Mouse (Mus musculus): ENCODE measurements around the gene Kdm5b. TPM values are rescaled to one million over a fixed set of nuclear protein-coding genes. Genes with fewer than 3 reads are reported as not detected.
A peak's percentile ranks its signal among the peaks of the same experiment; 100 is the strongest.

Kdm5b gene
- polyA plus RNA-seq, 1 experiment from 2014 or later, result 38.6 TPM

- Histone ChIP-seq H3K4me2 (ENCODE audit: low read length) (no peak overlapping the region), H3K9ac (ENCODE audit: low read length) (no peak overlapping the region), H3K27ac (replicated peaks in 1 of 2; ENCODE audit: control insufficient read depth in 1 of 2, insufficient read depth in 1 of 2, low read depth in 2 of 2, low read length in 2 of 2) (no peak overlapping the region), H3K9me3 (ENCODE audit: control insufficient read depth, low read length) (no peaks in the 10 kb centered on the region), H3K4me3 (ENCODE audit: control insufficient read depth in 1 of 2, insufficient read depth in 1 of 2, low read depth in 1 of 2, low read length in 2 of 2) (no peak overlapping the region), H3K4me1 (ENCODE audit: control insufficient read depth in 2 of 2, insufficient read depth in 2 of 2, low read length in 2 of 2) (peaks cover 4 to 10% of the 10 kb centered on the region in 2 experiments; a peak in 2 of 4 replicates), H3K36me3 (ENCODE audit: control insufficient read depth, insufficient read depth, low read length) (no peaks in the 10 kb centered on the region), H3K27me3 (ENCODE audit: control insufficient read depth, insufficient read depth, low read length) (0 out of 2 replicates have a peak, but pooled peaks cover 3% of the 10 kb centered on the region)
- 75% methylated on average over 3 of the region's 3 CpGs for WGBS
- no peak for ATAC-seq (ENCODE audit: insufficient number of reproducible peaks, insufficient read depth, low FRiP score, low read depth)
Measured at GRCm38 (mm10) chr1:134551869-134552268, 8.1 kb upstream of the Kdm5b start.

- no peak for ATAC-seq (ENCODE audit: insufficient number of reproducible peaks, insufficient read depth, low FRiP score, low read depth)
- WGBS, result 46% methylated on average over 3 of the region's 3 CpGs
- Histone ChIP-seq H3K4me1 (ENCODE audit: control insufficient read depth in 2 of 2, insufficient read depth in 2 of 2, low read length in 2 of 2) (peaks cover 8 to 10% of the 10 kb centered on the region in 2 experiments; a peak in 2 of 4 replicates), H3K36me3 (ENCODE audit: control insufficient read depth, insufficient read depth, low read length) (no peaks in the 10 kb centered on the region), H3K4me3 (ENCODE audit: control insufficient read depth in 1 of 2, insufficient read depth in 1 of 2, low read depth in 1 of 2, low read length in 2 of 2) (no peak overlapping the region), H3K27ac (replicated peaks in 1 of 2; ENCODE audit: control insufficient read depth in 1 of 2, insufficient read depth in 1 of 2, low read depth in 2 of 2, low read length in 2 of 2) (no peak overlapping the region), H3K27me3 (ENCODE audit: control insufficient read depth, insufficient read depth, low read length) (0 out of 2 replicates have a peak, but pooled peaks cover 3% of the 10 kb centered on the region), H3K9me3 (ENCODE audit: control insufficient read depth, low read length) (no peaks in the 10 kb centered on the region), H3K9ac (ENCODE audit: low read length) (no peak overlapping the region), H3K4me2 (ENCODE audit: low read length) (no peak overlapping the region)
Measured at GRCm38 (mm10) chr1:134552396-134552795, 7.6 kb upstream of the Kdm5b start.

GRCm38 (mm10) chr1:134555240-134555870 lies 4.6 kb upstream of the Kdm5b start:
- Histone ChIP-seq H3K36me3 (ENCODE audit: control insufficient read depth, insufficient read depth, low read length) (no peaks in the 10 kb centered on the region), H3K27ac (replicated peaks in 1 of 2; ENCODE audit: control insufficient read depth in 1 of 2, insufficient read depth in 1 of 2, low read depth in 2 of 2, low read length in 2 of 2) (no peak overlapping the region), H3K27me3 (ENCODE audit: control insufficient read depth, insufficient read depth, low read length) (0 out of 2 replicates have a peak, but pooled peaks cover 3% of the 10 kb centered on the region), H3K4me2 (ENCODE audit: low read length) (peak overlapping the region; percentile 98), H3K9me3 (ENCODE audit: control insufficient read depth, low read length) (no peaks in the 10 kb centered on the region), H3K9ac (ENCODE audit: low read length) (no peak overlapping the region), H3K4me3 (ENCODE audit: control insufficient read depth in 1 of 2, insufficient read depth in 1 of 2, low read depth in 1 of 2, low read length in 2 of 2) (peak overlapping the region in 1 of 2 experiments; percentile 74; a peak in 2 of 4 replicates), H3K4me1 (ENCODE audit: control insufficient read depth in 2 of 2, insufficient read depth in 2 of 2, low read length in 2 of 2) (peaks cover 8 to 10% of the 10 kb centered on the region in 2 experiments; a peak in 2 of 4 replicates)
- 30% methylated on average over 13 of the region's 13 CpGs for WGBS
- no peak for ATAC-seq (ENCODE audit: insufficient number of reproducible peaks, insufficient read depth, low FRiP score, low read depth)

- ATAC-seq (ENCODE audit: insufficient number of reproducible peaks, insufficient read depth, low FRiP score, low read depth), result peak; percentile 0; the same call in 1 of the 2 replicates
- H3K4me3 ChIP-seq (ENCODE audit: control insufficient read depth in 1 of 2, insufficient read depth in 1 of 2, low read depth in 1 of 2, low read length in 2 of 2), result peak overlapping the region; percentile 62 to 74
- H3K27ac ChIP-seq (replicated peaks in 1 of 2; ENCODE audit: control insufficient read depth in 1 of 2, insufficient read depth in 1 of 2, low read depth in 2 of 2, low read length in 2 of 2), result peak overlapping the region; percentile 73 to 90
- under 1% methylated on average over 46 of the region's 46 CpGs for WGBS
- H3K9me3 ChIP-seq (ENCODE audit: control insufficient read depth, low read length), result no peaks in the 10 kb centered on the region
- H3K36me3 ChIP-seq (ENCODE audit: control insufficient read depth, insufficient read depth, low read length), result no peaks in the 10 kb centered on the region
- H3K4me2 ChIP-seq (ENCODE audit: low read length), result peak overlapping the region; percentile 98
- H3K27me3 ChIP-seq (ENCODE audit: control insufficient read depth, insufficient read depth, low read length), result 0 out of 2 replicates have a peak, but pooled peaks cover 3% of the 10 kb centered on the region
- peak overlapping the region; percentile 84 for H3K9ac ChIP-seq (ENCODE audit: low read length)
- peaks cover 8 to 10% of the 10 kb centered on the region in 2 experiments; a peak in 2 of 4 replicates for H3K4me1 ChIP-seq (ENCODE audit: control insufficient read depth in 2 of 2, insufficient read depth in 2 of 2, low read length in 2 of 2)
Measured at GRCm38 (mm10) chr1:134555871-134556670, 3.9 kb upstream of the Kdm5b start.

- H3K9me3 ChIP-seq (ENCODE audit: control insufficient read depth, low read length), result no peaks in the 10 kb centered on the region
- H3K27me3 ChIP-seq (ENCODE audit: control insufficient read depth, insufficient read depth, low read length), result 0 out of 2 replicates have a peak, but pooled peaks cover 3% of the 10 kb centered on the region
- H3K27ac ChIP-seq (replicated peaks in 1 of 2; ENCODE audit: control insufficient read depth in 1 of 2, insufficient read depth in 1 of 2, low read depth in 2 of 2, low read length in 2 of 2), result peak overlapping the region; percentile 73 to 90
- H3K4me2 ChIP-seq (ENCODE audit: low read length), result peak overlapping the region; percentile 98
- peak; percentile 96 for ATAC-seq (ENCODE audit: insufficient number of reproducible peaks, insufficient read depth, low FRiP score, low read depth)
- H3K36me3 ChIP-seq (ENCODE audit: control insufficient read depth, insufficient read depth, low read length), result no peaks in the 10 kb centered on the region
- H3K4me3 ChIP-seq (ENCODE audit: control insufficient read depth in 1 of 2, insufficient read depth in 1 of 2, low read depth in 1 of 2, low read length in 2 of 2), result peak overlapping the region; percentile 62 to 74
- WGBS, result under 1% methylated on average over 35 of the region's 35 CpGs
- peak overlapping the region; percentile 84 for H3K9ac ChIP-seq (ENCODE audit: low read length)
- H3K4me1 ChIP-seq (ENCODE audit: control insufficient read depth in 2 of 2, insufficient read depth in 2 of 2, low read length in 2 of 2), result peaks cover 10 to 12% of the 10 kb centered on the region in 2 experiments; a peak in 3 of 4 replicates
Measured at GRCm38 (mm10) chr1:134556671-134557218, 3.2 kb upstream of the Kdm5b start.

- Histone ChIP-seq H3K27ac (replicated peaks in 1 of 2; ENCODE audit: control insufficient read depth in 1 of 2, insufficient read depth in 1 of 2, low read depth in 2 of 2, low read length in 2 of 2) (no peak overlapping the region), H3K9me3 (ENCODE audit: control insufficient read depth, low read length) (no peaks in the 10 kb centered on the region), H3K4me3 (ENCODE audit: control insufficient read depth in 1 of 2, insufficient read depth in 1 of 2, low read depth in 1 of 2, low read length in 2 of 2) (no peak overlapping the region), H3K27me3 (ENCODE audit: control insufficient read depth, insufficient read depth, low read length) (0 out of 2 replicates have a peak, but pooled peaks cover 3% of the 10 kb centered on the region), H3K9ac (ENCODE audit: low read length) (no peak overlapping the region), H3K4me2 (ENCODE audit: low read length) (no peak overlapping the region), H3K36me3 (ENCODE audit: control insufficient read depth, insufficient read depth, low read length) (no peaks in the 10 kb centered on the region), H3K4me1 (ENCODE audit: control insufficient read depth in 2 of 2, insufficient read depth in 2 of 2, low read length in 2 of 2) (peaks cover 10 to 20% of the 10 kb centered on the region in 2 experiments)
- 66% methylated on average over 5 of the region's 5 CpGs for WGBS
- no peak for ATAC-seq (ENCODE audit: insufficient number of reproducible peaks, insufficient read depth, low FRiP score, low read depth)
Measured at GRCm38 (mm10) chr1:134558511-134558910, 1.5 kb upstream of the Kdm5b start.

GRCm38 (mm10) chr1:134559226-134559625 lies 745 bp upstream of the Kdm5b start:
- H3K9ac ChIP-seq (ENCODE audit: low read length), result no peak overlapping the region
- no peaks in the 10 kb centered on the region for H3K36me3 ChIP-seq (ENCODE audit: control insufficient read depth, insufficient read depth, low read length)
- no peaks in the 10 kb centered on the region for H3K9me3 ChIP-seq (ENCODE audit: control insufficient read depth, low read length)
- H3K27ac ChIP-seq (replicated peaks in 1 of 2; ENCODE audit: control insufficient read depth in 1 of 2, insufficient read depth in 1 of 2, low read depth in 2 of 2, low read length in 2 of 2), result no peak overlapping the region
- 0 out of 2 replicates have a peak, but pooled peaks cover 3% of the 10 kb centered on the region for H3K27me3 ChIP-seq (ENCODE audit: control insufficient read depth, insufficient read depth, low read length)
- peaks cover 10 to 20% of the 10 kb centered on the region in 2 experiments for H3K4me1 ChIP-seq (ENCODE audit: control insufficient read depth in 2 of 2, insufficient read depth in 2 of 2, low read length in 2 of 2)
- H3K4me2 ChIP-seq (ENCODE audit: low read length), result no peak overlapping the region
- no peak overlapping the region for H3K4me3 ChIP-seq (ENCODE audit: control insufficient read depth in 1 of 2, insufficient read depth in 1 of 2, low read depth in 1 of 2, low read length in 2 of 2)
- ATAC-seq (ENCODE audit: insufficient number of reproducible peaks, insufficient read depth, low FRiP score, low read depth), result no peak
- WGBS, result 83% methylated on average over 3 of the region's 3 CpGs

All from heart, embryonic 14.5 days (tissue).